Mouse (Mus musculus): ENCODE data around the gene Atoh8. TPM values are rescaled to one million over a fixed set of nuclear protein-coding genes. Genes with fewer than 3 reads are reported as not detected.

Gene Atoh8
- polyA plus RNA-seq, 1 experiment from 2014 or later: 4.5 TPM

GRCm38 (mm10) chr6:72186809-72187208 is 48.6 kb downstream of the Atoh8 start:
- Histone ChIP-seq H3K4me2 (replicated peaks; ENCODE audit: low read depth) (no peak overlapping the region), H3K36me3 (ENCODE audit: control insufficient read depth, insufficient read depth) (no peaks in the 10 kb centered on the region), H3K27me3 (replicated peaks; ENCODE audit: control insufficient read depth, insufficient read depth, low read length) (peaks cover 25% of the 10 kb centered on the region; the same call in 1 of the 2 replicates), H3K4me1 (replicated peaks; ENCODE audit: control insufficient read depth, insufficient read depth, low read length) (no peaks in the 10 kb centered on the region), H3K4me3 (ENCODE audit: low read depth, low read length) (no peak overlapping the region), H3K9me3 (ENCODE audit: control insufficient read depth) (no peaks in the 10 kb centered on the region), H3K27ac (ENCODE audit: low read depth, low read length) (no peak overlapping the region), H3K9ac (ENCODE audit: low read depth, low read length) (no peak overlapping the region)
- 82% methylated on average over 6 of the region's 6 CpGs for WGBS
- no peak for ATAC-seq
- TF ChIP-seq CTCF (IDR thresholded peaks at IDR 0.05; ENCODE audit: low read depth): no peak

DNA sequence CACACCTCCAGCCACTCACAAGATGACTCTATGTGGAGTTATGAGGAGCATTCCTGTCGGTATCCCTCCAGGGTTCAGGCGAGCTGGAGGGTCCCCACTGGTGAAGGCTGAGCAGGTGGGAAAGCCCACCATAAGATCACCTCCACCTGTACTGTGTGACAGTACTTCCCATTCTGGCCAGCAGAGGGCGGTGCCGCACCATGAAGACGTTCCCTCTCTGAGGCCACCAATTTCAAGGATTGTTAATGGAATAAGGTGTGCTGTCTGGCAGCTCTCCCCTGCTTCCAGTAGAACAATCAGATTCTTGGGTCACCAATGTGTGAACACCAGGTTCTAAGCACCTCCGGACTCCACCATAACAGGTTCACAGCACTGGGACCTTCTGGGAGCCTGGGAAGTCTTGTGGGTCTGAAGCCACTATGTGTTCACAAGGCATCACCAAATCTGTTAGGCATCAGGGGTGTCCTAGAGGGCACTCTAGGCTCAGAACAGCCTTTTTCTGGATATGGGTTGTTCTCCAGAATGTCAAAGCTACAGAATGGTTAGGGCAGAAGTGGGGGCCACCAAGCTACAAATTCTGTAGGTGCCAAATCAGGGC is 49.4 kb downstream of the Atoh8 start:
- WGBS: 7% methylated on average over 6 of the region's 6 CpGs
- ATAC-seq: peak; percentile 48; the same call in 1 of the 2 replicates

GRCm38 (mm10) chr6:72184576-72184975 is 50.8 kb downstream of the Atoh8 start:
- H3K36me3 ChIP-seq (ENCODE audit: control insufficient read depth, insufficient read depth): no peaks in the 10 kb centered on the region
- no peaks in the 10 kb centered on the region for H3K4me1 ChIP-seq (replicated peaks; ENCODE audit: control insufficient read depth, insufficient read depth, low read length)
- H3K4me2 ChIP-seq (replicated peaks; ENCODE audit: low read depth): no peak overlapping the region
- no peak overlapping the region for H3K4me3 ChIP-seq (ENCODE audit: low read depth, low read length)
- no peak overlapping the region for H3K27ac ChIP-seq (ENCODE audit: low read depth, low read length)
- TF ChIP-seq CTCF (IDR thresholded peaks at IDR 0.05; ENCODE audit: low read depth): no peak
- 90% methylated on average over 5 of the region's 5 CpGs for WGBS
- no peak overlapping the region for H3K9ac ChIP-seq (ENCODE audit: low read depth, low read length)
- peaks cover 21% of the 10 kb centered on the region; the same call in 1 of the 2 replicates for H3K27me3 ChIP-seq (replicated peaks; ENCODE audit: control insufficient read depth, insufficient read depth, low read length)
- no peak for ATAC-seq
- no peaks in the 10 kb centered on the region for H3K9me3 ChIP-seq (ENCODE audit: control insufficient read depth)

More for the DNA sequence above, 49.4 kb downstream of the Atoh8 start:
- Histone ChIP-seq H3K4me1 (replicated peaks; ENCODE audit: control insufficient read depth, insufficient read depth, low read length) (no peaks in the 10 kb centered on the region), H3K36me3 (ENCODE audit: control insufficient read depth, insufficient read depth) (no peaks in the 10 kb centered on the region), H3K27me3 (replicated peaks; ENCODE audit: control insufficient read depth, insufficient read depth, low read length) (peaks cover 21% of the 10 kb centered on the region; the same call in 1 of the 2 replicates), H3K27ac (ENCODE audit: low read depth, low read length) (no peak overlapping the region), H3K4me3 (ENCODE audit: low read depth, low read length) (no peak overlapping the region), H3K4me2 (replicated peaks; ENCODE audit: low read depth) (no peak overlapping the region), H3K9me3 (ENCODE audit: control insufficient read depth) (no peaks in the 10 kb centered on the region), H3K9ac (ENCODE audit: low read depth, low read length) (no peak overlapping the region)
- peak; percentile 99 for TF ChIP-seq CTCF (IDR thresholded peaks at IDR 0.05; ENCODE audit: low read depth)

DNA sequence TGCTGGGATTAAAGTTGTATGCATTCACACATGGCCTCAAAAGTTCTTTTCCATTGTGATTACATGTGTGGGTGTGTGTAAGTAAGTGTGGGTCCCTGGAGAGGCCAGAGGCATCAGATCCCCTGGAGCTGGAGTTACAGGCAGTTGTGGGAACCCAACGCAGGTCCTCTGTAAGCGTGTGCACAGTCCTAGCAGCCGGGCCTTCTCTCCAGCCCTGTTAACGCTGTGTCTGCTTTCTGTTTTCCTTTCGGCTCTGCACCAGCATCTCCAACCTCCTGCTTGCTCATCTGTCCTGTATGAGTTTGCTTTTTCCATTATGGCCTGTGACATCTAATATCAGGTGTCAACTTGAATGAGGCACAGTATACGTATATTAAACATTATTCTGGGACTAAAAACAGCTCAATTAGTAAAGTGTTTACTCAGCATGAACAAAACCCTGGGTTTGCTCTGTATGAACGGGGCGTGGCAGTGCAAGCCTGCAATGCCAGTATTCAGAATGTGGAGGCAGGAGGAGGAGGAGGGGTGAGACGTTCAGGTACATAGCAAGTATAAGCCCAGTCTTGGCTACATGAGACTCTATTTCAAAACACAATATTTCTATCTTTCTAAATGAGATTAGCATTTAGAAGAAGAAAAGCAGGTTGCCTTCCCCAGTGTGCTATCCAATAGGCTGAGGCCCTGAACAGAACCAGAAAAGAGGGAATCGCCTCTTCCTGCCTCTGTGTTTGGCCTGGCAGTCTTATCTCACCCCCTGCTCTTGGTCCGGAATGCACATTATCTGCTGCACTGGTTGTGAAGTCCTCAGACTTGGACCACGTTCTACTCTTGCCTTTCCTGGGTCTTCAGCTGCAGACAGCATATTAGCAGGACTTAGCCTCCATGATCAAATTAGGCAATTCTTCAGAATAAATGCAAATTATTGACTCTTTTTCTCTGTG is 55.5 kb downstream of the Atoh8 start:
- Histone ChIP-seq H3K4me1 (replicated peaks; ENCODE audit: control insufficient read depth, insufficient read depth, low read length) (no peaks in the 10 kb centered on the region), H3K4me2 (replicated peaks; ENCODE audit: low read depth) (no peak overlapping the region), H3K36me3 (ENCODE audit: control insufficient read depth, insufficient read depth) (no peaks in the 10 kb centered on the region), H3K9me3 (ENCODE audit: control insufficient read depth) (no peaks in the 10 kb centered on the region), H3K27me3 (replicated peaks; ENCODE audit: control insufficient read depth, insufficient read depth, low read length) (no peaks in the 10 kb centered on the region), H3K27ac (ENCODE audit: low read depth, low read length) (no peak overlapping the region), H3K9ac (ENCODE audit: low read depth, low read length) (no peak overlapping the region), H3K4me3 (ENCODE audit: low read depth, low read length) (no peak overlapping the region)
- TF ChIP-seq CTCF (IDR thresholded peaks at IDR 0.05; ENCODE audit: low read depth): no peak
- 52% methylated on average over 12 of the region's 12 CpGs for WGBS
- ATAC-seq: no peak

DNA sequence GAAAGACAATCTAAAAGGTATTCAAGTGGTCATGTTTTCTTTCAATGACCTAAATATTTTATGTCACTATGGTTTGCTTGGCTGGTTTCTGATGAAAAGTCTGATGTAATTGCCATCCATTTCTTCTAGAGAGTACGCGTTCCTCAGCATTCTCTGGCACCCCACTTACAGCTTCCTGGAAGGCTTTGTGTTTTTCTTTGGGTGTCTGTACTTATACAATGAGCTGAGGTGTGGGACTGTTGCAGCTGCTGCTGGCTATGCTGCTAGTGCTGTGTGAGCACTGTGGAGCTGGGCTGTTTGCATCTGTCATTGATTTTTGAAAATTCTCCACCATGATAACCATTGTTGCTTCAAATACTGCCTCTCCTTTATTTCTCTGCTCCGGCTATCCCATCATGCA is 56.4 kb downstream of the Atoh8 start:
- no peak for TF ChIP-seq CTCF (IDR thresholded peaks at IDR 0.05; ENCODE audit: low read depth)
- no peak for ATAC-seq
- Histone ChIP-seq H3K4me3 (ENCODE audit: low read depth, low read length) (no peak overlapping the region), H3K4me1 (replicated peaks; ENCODE audit: control insufficient read depth, insufficient read depth, low read length) (no peaks in the 10 kb centered on the region), H3K27ac (ENCODE audit: low read depth, low read length) (no peak overlapping the region), H3K27me3 (replicated peaks; ENCODE audit: control insufficient read depth, insufficient read depth, low read length) (no peaks in the 10 kb centered on the region), H3K36me3 (ENCODE audit: control insufficient read depth, insufficient read depth) (no peaks in the 10 kb centered on the region), H3K9me3 (ENCODE audit: control insufficient read depth) (no peaks in the 10 kb centered on the region), H3K9ac (ENCODE audit: low read depth, low read length) (no peak overlapping the region), H3K4me2 (replicated peaks; ENCODE audit: low read depth) (no peak overlapping the region)
- 89% methylated on average over 3 of the region's 3 CpGs for WGBS

DNA sequence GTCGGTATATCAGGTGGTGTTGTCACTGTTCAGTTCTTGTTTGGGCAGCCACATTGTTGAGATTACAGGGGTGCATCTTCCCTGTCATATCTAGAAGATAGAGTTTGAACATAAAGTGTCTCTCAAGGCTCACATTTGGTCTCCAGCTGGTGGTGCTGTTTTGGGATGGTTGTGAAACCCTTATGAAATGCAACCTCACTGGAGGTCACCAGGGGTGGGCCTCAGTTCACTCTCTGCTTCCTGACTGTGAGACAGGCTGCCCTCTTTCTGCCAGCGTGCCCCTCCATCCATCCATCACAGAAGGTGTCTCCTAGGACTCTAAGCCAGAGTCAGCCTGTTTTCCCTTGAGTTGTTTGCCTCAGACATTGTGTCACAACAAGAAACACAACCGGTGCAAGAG is 58.0 kb downstream of the Atoh8 start:
- H3K9me3 ChIP-seq (ENCODE audit: control insufficient read depth): no peaks in the 10 kb centered on the region

More for the DNA sequence above, 58.0 kb downstream of the Atoh8 start:
- Histone ChIP-seq H3K4me1 (replicated peaks; ENCODE audit: control insufficient read depth, insufficient read depth, low read length) (no peaks in the 10 kb centered on the region), H3K4me2 (replicated peaks; ENCODE audit: low read depth) (no peak overlapping the region), H3K27ac (ENCODE audit: low read depth, low read length) (no peak overlapping the region), H3K27me3 (replicated peaks; ENCODE audit: control insufficient read depth, insufficient read depth, low read length) (no peaks in the 10 kb centered on the region), H3K36me3 (ENCODE audit: control insufficient read depth, insufficient read depth) (no peaks in the 10 kb centered on the region), H3K9ac (ENCODE audit: low read depth, low read length) (no peak overlapping the region), H3K4me3 (ENCODE audit: low read depth, low read length) (no peak overlapping the region)
- no peak for ATAC-seq
- no peak for TF ChIP-seq CTCF (IDR thresholded peaks at IDR 0.05; ENCODE audit: low read depth)
- 80% methylated on average over 3 of the region's 3 CpGs for WGBS

Data from intestine, postnatal 0 days (tissue).